In the genomic region with DNA sequence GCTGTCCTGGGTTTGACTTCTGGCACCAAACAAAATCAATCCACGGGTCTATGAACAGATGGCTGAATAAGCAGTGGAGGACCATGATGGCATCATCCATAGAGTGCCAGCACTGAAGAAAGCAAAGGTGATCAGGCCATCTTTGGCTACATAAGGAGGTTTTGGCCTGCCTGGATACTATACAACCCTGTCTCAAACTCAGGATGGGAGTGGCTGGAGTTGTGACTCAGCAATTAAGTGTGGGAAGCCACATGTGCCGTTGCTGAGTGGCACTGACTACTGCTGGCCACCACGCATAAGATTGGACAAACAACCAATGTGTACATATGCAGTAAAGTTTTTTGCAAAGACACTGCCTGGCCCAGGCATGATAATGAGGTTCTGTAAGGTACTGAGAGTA, we compare ENCODE assay signal across 6 mouse cellular contexts. TPM values are rescaled to one million over a fixed set of nuclear protein-coding genes. Genes with fewer than 3 reads are reported as not detected.
DNase-seq lines count a peak whose midpoint lies in the region; ATAC-seq and TF ChIP-seq lines count a peak whose summit lies in the region.
"Not testable (repeated sequence)": the region's sequence is repeated elsewhere in the genome, so short reads cannot be mapped to it uniquely, and the experiment has no call there.

No protein-coding gene starts in this region.

- H3K27me3 ChIP-seq in MEL (ENCODE audit: control insufficient read depth in 1 of 2, insufficient read depth in 2 of 2, low read length in 2 of 2); liver, embryonic 14.5 days (ENCODE audit: control insufficient read depth, insufficient read depth, low read length); liver, postnatal 0 days (ENCODE audit: insufficient read depth, low read length): not testable (repeated sequence)

- H3K4me2 ChIP-seq in liver, embryonic 14.5 days (ENCODE audit: low read depth); liver, postnatal 0 days (ENCODE audit: low read depth, low read length): not testable (repeated sequence)

- TF ChIP-seq EP300 in MEL (IDR thresholded peaks at IDR 0.05; ENCODE audit: low read depth in 1 of 2, low read length in 2 of 2); liver, embryonic 14.5 days (IDR thresholded peaks at IDR 0.05; ENCODE audit: low read depth); liver, postnatal 0 days (IDR thresholded peaks at IDR 0.05; ENCODE audit: low read depth): not testable (repeated sequence)

- not testable (repeated sequence) for H3K9me3 ChIP-seq in MEL (replicated peaks; ENCODE audit: insufficient read depth, low read length); liver, embryonic 14.5 days (ENCODE audit: control insufficient read depth, low read length); liver, postnatal 0 days (ENCODE audit: low read length)

- not testable (repeated sequence) for H3K4me1 ChIP-seq in MEL (ENCODE audit: control insufficient read depth in 1 of 2, insufficient read depth in 2 of 2, low read length in 2 of 2); liver, embryonic 14.5 days (replicated peaks; ENCODE audit: control insufficient read depth in 2 of 2, insufficient read depth in 2 of 2, low read length in 1 of 2); liver, postnatal 0 days (ENCODE audit: insufficient read depth)

- H3K27ac ChIP-seq in MEL (ENCODE audit: control insufficient read depth, low read depth, low read length) = peak overlapping the region; percentile 4; the same call in 1 of the 2 replicates
- H3K27ac ChIP-seq in liver, embryonic 14.5 days; liver, postnatal 0 days (ENCODE audit: low read depth): not testable (repeated sequence)

- not testable (repeated sequence) for TF ChIP-seq POLR2A in MEL (IDR thresholded peaks at IDR 0.05; ENCODE audit: control insufficient read depth in 1 of 2, insufficient read depth in 1 of 2, low read depth in 1 of 2, low read length in 2 of 2, poor library complexity in 1 of 2)

- 65% methylated on average over 3 of the region's 3 CpGs for WGBS in liver, embryonic 14.5 days (ENCODE audit: insufficient replicate concordance)
- WGBS in liver, postnatal 0 days (ENCODE audit: insufficient replicate concordance) = 63% methylated on average over 3 of the region's 3 CpGs

- not testable (repeated sequence) for TF ChIP-seq CTCF in MEL (IDR thresholded peaks at IDR 0.05 in 2 of 3, conservative IDR thresholded peaks at IDR 0.05 in 1 of 3; ENCODE audit: control insufficient read depth in 1 of 3, insufficient read depth in 1 of 3, low read depth in 2 of 3, low read length in 3 of 3, poor library complexity in 1 of 3, severe bottlenecking in 1 of 3); liver, embryonic 14.5 days (IDR thresholded peaks at IDR 0.05; ENCODE audit: low read depth); liver, postnatal 0 days (IDR thresholded peaks at IDR 0.05; ENCODE audit: low read depth)

- DNase-seq in 416B (ENCODE audit: low read depth) (peak; percentile 58), MEL (ENCODE audit: low read depth, low spot score) (peak; percentile 75), liver (peak; percentile 32)
- not testable (repeated sequence) for DNase-seq in liver, embryonic 14.5 days (ENCODE audit: low read depth in 3 of 3, low spot score in 3 of 3); liver, postnatal 0 days

- H3K4me3 ChIP-seq in MEL (ENCODE audit: control insufficient read depth in 1 of 2, insufficient read depth in 1 of 2, low read depth in 2 of 2, low read length in 2 of 2); liver, embryonic 14.5 days (ENCODE audit: insufficient read depth in 1 of 2, low read depth in 2 of 2, low read length in 2 of 2); liver, postnatal 0 days (ENCODE audit: low read depth, low read length): not testable (repeated sequence)

- not testable (repeated sequence) for H3K9ac ChIP-seq in MEL (ENCODE audit: control insufficient read depth, low read depth, low read length, poor library complexity, severe bottlenecking); liver, embryonic 14.5 days (replicated peaks); liver, postnatal 0 days (replicated peaks)

- not testable (repeated sequence) for TF ChIP-seq RAD21 in MEL (IDR thresholded peaks at IDR 0.05; ENCODE audit: low read depth, low read length)

- H3K36me3 ChIP-seq in MEL (ENCODE audit: control insufficient read depth in 1 of 2, insufficient read depth in 2 of 2, low read length in 2 of 2) = peaks cover 8 to 73% of the 10 kb centered on the region in 2 experiments
- peaks cover 40% of the 10 kb centered on the region for H3K36me3 ChIP-seq in liver, embryonic 14.5 days (replicated peaks; ENCODE audit: control insufficient read depth, insufficient read depth, low read depth)
- H3K36me3 ChIP-seq in liver, postnatal 0 days (replicated peaks; ENCODE audit: insufficient read depth, low read length) = peaks cover 62% of the 10 kb centered on the region

- not testable (repeated sequence) for H3K79me2 ChIP-seq in MEL (ENCODE audit: control insufficient read depth, insufficient read depth, low read length, poor library complexity)

- ATAC-seq in erythroblast, adult 5-6 weeks (replicated peaks; ENCODE audit: low FRiP score, poor library complexity, severe bottlenecking) = peak; percentile 91
- ATAC-seq in liver, embryonic 14.5 days (ENCODE audit: insufficient read depth) = peak; percentile 75; the same call in 1 of the 2 replicates
- ATAC-seq in liver, postnatal 0 days = peak; percentile 80

RNA-seq across cellular contexts. Expression of a gene that starts 10.9 kb away (rescaled TPM):
- total RNA-seq in MEL (2012; rRNA removed) = 39.9 and 43.6 TPM in 2 replicates
- 100 to 1,000 TPM in 1 of 2 experiments, 10 to 100 TPM in 1; 58.6 to 122 TPM for polyA plus RNA-seq in MEL (2012; ENCODE audit: insufficient read depth in 1 of 2, insufficient read length in 2 of 2, low read depth in 1 of 2, low replicate concordance in 2 of 2, missing spikeins in 1 of 2)
- total RNA-seq in erythroblast, adult 5-6 weeks (2015; ENCODE audit: low replicate concordance) = 30.6 and 34.9 TPM in 2 replicates
- total RNA-seq in erythroblast, adult 5-6 weeks (2017; ENCODE audit: low replicate concordance) = 19.5 and 24.0 TPM in 2 replicates
- 7.1 and 8.7 TPM in 2 replicates for polyA plus RNA-seq in liver, embryonic 14.5 days (2012; rRNA removed)
- 19.7 and 22.7 TPM in 2 replicates for polyA plus RNA-seq in liver, embryonic 14.5 days (2014; fragmentation: Nextera tagmentation; extraction: Ambion mirVana)
- 15.0 and 16.2 TPM in 2 replicates for polyA plus RNA-seq in liver, postnatal 0 days (2015; fragmentation: Nextera tagmentation; extraction: Ambion mirVana)

RNA-seq across cellular contexts. Expression of a gene that starts 20.7 kb away (rescaled TPM):
- 34.3 and 35.2 TPM in 2 replicates for total RNA-seq in MEL (2012; rRNA removed)
- polyA plus RNA-seq in MEL (2012; ENCODE audit: insufficient read depth in 1 of 2, insufficient read length in 2 of 2, low read depth in 1 of 2, low replicate concordance in 2 of 2, missing spikeins in 1 of 2) = 10 to 100 TPM; 34.6 to 45.5 TPM
- 181 and 207 TPM in 2 replicates for total RNA-seq in erythroblast, adult 5-6 weeks (2015; ENCODE audit: low replicate concordance)
- total RNA-seq in erythroblast, adult 5-6 weeks (2017; ENCODE audit: low replicate concordance) = 263 and 302 TPM in 2 replicates
- 8.2 and 9.8 TPM in 2 replicates for polyA plus RNA-seq in liver, embryonic 14.5 days (2012; rRNA removed)
- 4.7 and 5.5 TPM in 2 replicates for polyA plus RNA-seq in liver, embryonic 14.5 days (2014; fragmentation: Nextera tagmentation; extraction: Ambion mirVana)
- polyA plus RNA-seq in liver, postnatal 0 days (2015; fragmentation: Nextera tagmentation; extraction: Ambion mirVana) = 3.2 and 3.9 TPM in 2 replicates

RNA-seq across cellular contexts. Expression of a gene that starts 31.9 kb away (rescaled TPM):
- 4.4 and 6.0 TPM in 2 replicates for total RNA-seq in MEL (2012; rRNA removed)
- polyA plus RNA-seq in MEL (2012; ENCODE audit: insufficient read depth in 1 of 2, insufficient read length in 2 of 2, low read depth in 1 of 2, low replicate concordance in 2 of 2, missing spikeins in 1 of 2) = 1 to 10 TPM in 1 of 2 experiments, not detected in 1; 10.0 TPM
- 9.6 and 10.2 TPM in 2 replicates for total RNA-seq in erythroblast, adult 5-6 weeks (2015; ENCODE audit: low replicate concordance)
- 14.0 and 22.7 TPM in 2 replicates for total RNA-seq in erythroblast, adult 5-6 weeks (2017; ENCODE audit: low replicate concordance)
- polyA plus RNA-seq in liver, embryonic 14.5 days (2012; rRNA removed) = 2.0 and 2.3 TPM in 2 replicates
- polyA plus RNA-seq in liver, embryonic 14.5 days (2014; fragmentation: Nextera tagmentation; extraction: Ambion mirVana) = 3.4 and 5.9 TPM in 2 replicates
- polyA plus RNA-seq in liver, postnatal 0 days (2015; fragmentation: Nextera tagmentation; extraction: Ambion mirVana) = 4.9 and 6.3 TPM in 2 replicates
